Mouse (Mus musculus) erythroblast, embryonic 14.5 days (primary cell): ENCODE results near the gene Pja2. TPM values are rescaled to one million over a fixed set of nuclear protein-coding genes. Genes with fewer than 3 reads are reported as not detected.

Experiments
- H3K27me3 ChIP-seq: 2 replicates; pipeline ENCODE4 v1.6.1; 2012; ENCODE audit warnings: inconsistent platforms; ENCODE audit not compliant: control insufficient read depth
- H3K36me3 ChIP-seq: 2 replicates; pipeline ENCODE4 v1.6.1; 2012; ENCODE audit warnings: mild to moderate bottlenecking, inconsistent platforms; ENCODE audit not compliant: control insufficient read depth
- H3K4me1 ChIP-seq: 2 replicates; pipeline ENCODE4 v1.6.1; 2012; ENCODE audit warnings: inconsistent platforms; ENCODE audit not compliant: control insufficient read depth
- H3K4me3 ChIP-seq: replicated peaks from 2 replicates; pipeline ENCODE3; 2012; ENCODE audit warnings: moderate library complexity, mild to moderate bottlenecking, inconsistent platforms
- H3K9me3 ChIP-seq: 2 replicates; pipeline ENCODE4 v1.6.1; 2012; ENCODE audit warnings: low read length, inconsistent platforms, mixed read lengths; ENCODE audit not compliant: control insufficient read depth
- GATA1 ChIP-seq: IDR thresholded peaks from 2 replicates; pipeline ENCODE4 v1.6.1; 2012; ENCODE audit warnings: low read length, inconsistent platforms, mixed read lengths
- TAL1 ChIP-seq: IDR thresholded peaks from 3 replicates; pipeline ENCODE4 v1.6.1; 2012; ENCODE audit warnings: low read length, inconsistent platforms, mixed read lengths
- polyA plus RNA-seq: library from polyadenylated mRNA; stranded (reverse); fragments of >175 nt; gene quantifications from 2 replicates; pipeline ENCODE4 v1.2.3, GENCODE M21; 2012

Gene Pja2
- polyA plus RNA-seq: 0.03 and 0.12 TPM in 2 replicates

GRCm38 (mm10) chr17:64331898-64332769 lies at the start of gene Pja2:
Gene Pja2 (minus strand): TSS chr17:64331916.
- Histone ChIP-seq H3K27me3 (no peaks in the 10 kb centered on the region), H3K9me3 (no peaks in the 10 kb centered on the region), H3K4me3 (peak within 1 kb of the TSS; percentile 97), H3K36me3 (peaks cover 4% of the 10 kb centered on the region), H3K4me1 (peaks cover 19% of the 10 kb centered on the region)
- no peak for TF ChIP-seq GATA1
- no peak for TF ChIP-seq TAL1

DNA sequence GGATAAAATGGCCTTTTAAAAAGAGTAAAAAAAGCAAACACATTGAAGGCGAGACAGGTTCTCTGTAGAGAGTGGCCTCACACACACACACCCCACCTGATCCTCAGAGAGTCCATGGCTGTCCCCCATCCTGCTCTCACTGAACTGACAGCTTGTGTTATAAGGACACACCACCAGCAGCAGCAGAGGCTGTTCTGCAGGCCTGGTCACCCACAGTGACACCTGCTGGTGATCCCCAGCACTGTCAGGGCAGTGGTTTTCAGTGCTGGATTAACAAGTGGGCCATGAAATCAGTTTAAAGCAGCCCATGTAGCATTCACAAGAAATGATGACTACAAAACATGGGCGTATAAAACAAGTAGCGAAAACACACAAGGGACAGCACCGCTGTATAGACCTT lies 43.6 kb upstream of the Pja2 start:
- Histone ChIP-seq H3K27me3 (no peaks in the 10 kb centered on the region), H3K9me3 (no peaks in the 10 kb centered on the region), H3K4me3 (no peak overlapping the region), H3K36me3 (no peaks in the 10 kb centered on the region), H3K4me1 (no peaks in the 10 kb centered on the region)
- no peak for TF ChIP-seq GATA1
- TF ChIP-seq TAL1: no peak

DNA sequence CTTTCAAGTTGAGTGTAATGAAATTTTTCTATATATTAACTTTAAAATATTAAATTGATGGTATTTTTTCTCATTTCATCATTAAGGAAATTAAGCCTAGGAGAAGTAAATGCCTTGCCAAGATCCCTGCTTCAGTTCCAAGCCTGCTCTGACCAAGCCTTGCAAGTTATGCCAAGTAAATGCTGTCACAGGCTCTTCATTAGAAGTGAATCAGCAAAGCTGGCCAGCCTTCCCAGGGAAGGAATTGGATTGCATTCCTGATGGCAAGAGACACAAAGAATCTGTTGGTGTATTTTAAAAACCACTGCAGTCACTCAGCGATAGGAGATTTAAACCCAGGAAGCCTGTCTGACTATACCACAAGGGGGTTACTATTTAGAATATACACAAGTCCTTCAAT lies 32.0 kb upstream of the Pja2 start:
- Histone ChIP-seq H3K4me3 (no peak overlapping the region), H3K9me3 (no peaks in the 10 kb centered on the region), H3K27me3 (no peaks in the 10 kb centered on the region), H3K36me3 (no peaks in the 10 kb centered on the region), H3K4me1 (no peaks in the 10 kb centered on the region)
- no peak for TF ChIP-seq TAL1
- TF ChIP-seq GATA1: no peak

DNA sequence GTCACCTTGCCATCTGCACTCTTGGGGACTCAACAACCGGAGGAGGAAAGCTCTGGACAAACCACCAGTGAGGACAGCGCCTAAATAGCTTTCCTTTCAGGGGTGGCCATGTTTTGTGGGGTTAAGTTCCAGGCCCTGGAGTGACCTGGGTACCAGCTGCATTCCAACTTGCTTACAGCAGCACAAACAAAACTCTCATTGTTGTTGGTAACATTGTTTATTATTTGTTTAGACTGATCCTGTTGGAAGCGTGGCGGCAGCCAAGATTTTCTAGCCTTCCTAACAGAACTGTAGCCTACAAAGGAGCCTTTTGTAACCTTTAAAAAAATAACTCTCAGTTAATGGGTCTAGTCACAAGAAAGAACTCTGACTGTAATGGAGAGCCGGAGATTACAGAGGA lies 30.9 kb upstream of the Pja2 start:
- TF ChIP-seq TAL1 (no peak), GATA1 (no peak)
- H3K9me3 ChIP-seq: no peaks in the 10 kb centered on the region
- no peak overlapping the region for H3K4me3 ChIP-seq
- no peaks in the 10 kb centered on the region for H3K36me3 ChIP-seq
- H3K4me1 ChIP-seq: no peaks in the 10 kb centered on the region
- no peaks in the 10 kb centered on the region for H3K27me3 ChIP-seq

DNA sequence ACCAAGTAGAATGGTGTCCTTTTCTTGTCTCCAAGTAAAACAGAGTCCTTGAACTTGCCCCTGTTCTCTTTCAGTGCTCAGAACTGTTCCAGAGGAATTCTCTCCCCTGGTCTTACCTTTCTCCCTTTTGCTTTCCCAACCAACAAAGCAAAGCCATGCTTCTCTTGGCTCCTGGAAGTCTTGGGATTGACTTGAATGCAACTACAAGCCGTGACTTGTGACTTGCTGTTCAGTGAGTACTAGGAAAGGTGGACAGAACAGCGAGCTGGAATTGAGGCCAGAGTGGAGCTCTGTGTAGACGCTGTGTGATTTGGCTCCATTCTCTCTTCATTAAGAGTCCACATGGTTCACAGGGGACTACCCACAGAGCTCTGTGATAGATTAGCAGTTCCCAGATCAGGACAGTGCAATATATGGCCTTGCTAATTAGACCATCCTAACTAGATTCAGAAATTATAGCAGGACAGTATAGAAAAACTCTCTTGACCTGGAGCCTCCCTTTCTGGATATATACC lies 30.3 kb upstream of the Pja2 start:
- Histone ChIP-seq H3K36me3 (no peaks in the 10 kb centered on the region), H3K4me1 (no peaks in the 10 kb centered on the region), H3K9me3 (no peaks in the 10 kb centered on the region), H3K27me3 (no peaks in the 10 kb centered on the region), H3K4me3 (no peak overlapping the region)
- TF ChIP-seq TAL1 (no peak), GATA1 (no peak)

GRCm38 (mm10) chr17:64353940-64354339 lies 22.2 kb upstream of the Pja2 start:
- Histone ChIP-seq H3K36me3 (no peaks in the 10 kb centered on the region), H3K4me3 (no peak overlapping the region), H3K27me3 (no peaks in the 10 kb centered on the region), H3K9me3 (no peaks in the 10 kb centered on the region; the same call in 1 of the 2 replicates), H3K4me1 (no peaks in the 10 kb centered on the region)
- TF ChIP-seq GATA1 (no peak), TAL1 (no peak)

DNA sequence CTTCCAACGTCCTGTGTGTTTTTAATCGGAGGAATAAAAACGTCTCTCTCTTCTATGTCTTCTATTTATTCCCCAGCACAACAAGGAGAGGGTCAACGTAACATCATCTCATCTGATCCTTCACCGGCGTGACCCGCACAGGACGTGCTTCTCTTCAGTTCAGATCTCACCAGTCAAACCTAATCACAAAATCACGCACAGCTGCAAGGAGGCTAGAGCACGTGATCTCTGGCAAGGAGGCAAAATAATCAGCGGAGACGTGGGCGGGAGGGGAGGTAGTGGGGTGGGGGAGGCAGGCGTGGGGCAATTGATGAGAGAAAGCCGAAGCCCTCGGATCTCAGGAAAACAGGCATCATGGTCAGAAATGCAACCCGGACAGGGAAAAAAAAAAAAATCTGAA lies 14.4 kb upstream of the Pja2 start:
- no peaks in the 10 kb centered on the region for H3K9me3 ChIP-seq
- TF ChIP-seq TAL1: no peak
- H3K4me3 ChIP-seq: no peak overlapping the region
- no peaks in the 10 kb centered on the region for H3K27me3 ChIP-seq
- H3K4me1 ChIP-seq: peaks cover 2% of the 10 kb centered on the region
- H3K36me3 ChIP-seq: no peaks in the 10 kb centered on the region

DNA sequence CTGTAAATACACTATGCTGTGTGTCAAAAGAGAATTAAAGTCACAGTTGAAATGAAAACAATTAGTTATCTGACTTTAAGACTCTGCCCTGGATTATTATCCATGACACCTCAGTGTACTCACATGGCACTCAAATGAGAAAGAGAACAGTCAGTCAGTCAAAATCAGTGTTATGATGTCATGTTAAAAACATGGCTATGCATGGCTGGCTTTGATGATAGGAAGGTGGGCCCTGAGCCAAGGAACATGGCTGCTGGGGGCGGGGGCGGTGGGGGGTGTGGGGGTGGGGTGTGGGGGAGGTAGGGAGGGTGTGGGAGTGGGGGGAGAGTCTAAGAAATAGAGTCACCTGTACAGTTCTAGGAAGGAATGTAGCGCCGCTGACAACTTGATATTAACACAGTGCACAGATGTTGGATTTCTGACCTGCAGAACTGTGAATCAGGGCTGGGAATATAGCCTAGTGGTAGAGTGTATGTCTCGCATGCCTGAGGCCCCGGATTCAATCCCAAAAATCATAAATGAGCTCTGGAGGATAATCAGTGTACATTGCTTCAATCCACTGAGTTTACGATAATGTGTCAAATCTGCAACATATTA lies 13.0 kb upstream of the Pja2 start:
- Histone ChIP-seq H3K9me3 (no peaks in the 10 kb centered on the region), H3K36me3 (no peaks in the 10 kb centered on the region), H3K4me3 (no peak overlapping the region), H3K4me1 (peaks cover 2% of the 10 kb centered on the region), H3K27me3 (no peaks in the 10 kb centered on the region)
- TF ChIP-seq GATA1 (no peak), TAL1 (no peak)

DNA sequence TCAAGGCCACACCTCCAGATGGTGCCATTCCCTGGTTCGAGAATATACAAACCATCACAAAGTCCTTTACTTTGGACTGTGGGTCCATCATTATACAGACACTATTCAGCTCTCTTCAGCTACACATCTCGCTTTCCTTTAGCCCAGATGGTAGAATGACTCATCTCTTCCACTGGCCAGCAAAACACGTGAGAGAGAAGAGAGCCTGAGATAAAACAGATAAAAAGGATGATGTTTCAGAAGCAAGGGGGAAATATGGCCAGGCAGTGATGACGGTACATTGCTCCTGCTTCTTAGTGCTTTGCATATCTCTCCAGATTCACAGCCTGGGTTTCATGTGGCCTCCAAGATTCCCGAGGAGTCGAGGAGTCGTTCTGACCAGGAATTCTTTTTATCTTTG lies 10.0 kb upstream of the Pja2 start:
- Histone ChIP-seq H3K4me3 (no peak overlapping the region), H3K27me3 (no peaks in the 10 kb centered on the region), H3K4me1 (peaks cover 2% of the 10 kb centered on the region), H3K36me3 (no peaks in the 10 kb centered on the region), H3K9me3 (no peaks in the 10 kb centered on the region)
- TF ChIP-seq GATA1 (no peak), TAL1 (no peak)
